Mouse (Mus musculus): ENCODE results near the gene Cyp39a1. TPM values are rescaled to one million over a fixed set of nuclear protein-coding genes. Genes with fewer than 3 reads are reported as not detected.

Gene Cyp39a1
- polyA plus RNA-seq, 1 experiment from 2014 or later = 19.1 TPM

DNA sequence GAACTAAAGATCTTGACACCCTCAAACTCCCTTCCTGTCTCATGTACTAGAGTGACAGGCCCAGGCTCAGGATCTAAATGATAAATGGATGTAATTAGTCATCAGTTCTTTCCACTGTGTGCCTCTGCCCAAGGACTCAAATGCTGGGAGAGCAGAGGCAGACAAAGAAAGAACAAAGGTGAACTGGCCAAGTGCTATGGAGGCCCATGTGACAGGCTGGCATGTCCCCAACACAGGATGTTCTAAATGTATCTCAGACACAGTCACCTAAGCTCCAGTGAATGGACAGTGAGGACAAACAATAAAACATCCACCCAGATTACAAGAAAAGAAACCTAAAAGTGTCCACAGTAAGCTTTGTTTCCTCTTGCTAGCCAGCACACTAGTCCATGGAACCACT, 122.2 kb downstream of the Cyp39a1 start:
- H3K4me2 ChIP-seq (ENCODE audit: low read length) = no peak overlapping the region
- no peaks in the 10 kb centered on the region for H3K9me3 ChIP-seq (ENCODE audit: control insufficient read depth, low read length)
- no peak overlapping the region for H3K4me3 ChIP-seq (replicated peaks; ENCODE audit: low read length)
- H3K36me3 ChIP-seq (ENCODE audit: control insufficient read depth, insufficient read depth) = no peaks in the 10 kb centered on the region
- no peak for ATAC-seq
- no peak overlapping the region for H3K27ac ChIP-seq (ENCODE audit: low read length)
- H3K27me3 ChIP-seq (replicated peaks; ENCODE audit: control insufficient read depth, insufficient read depth, low read length) = no peaks in the 10 kb centered on the region
- H3K4me1 ChIP-seq (replicated peaks; ENCODE audit: control insufficient read depth, insufficient read depth, low read length) = no peaks in the 10 kb centered on the region
- no peak overlapping the region for H3K9ac ChIP-seq (replicated peaks; ENCODE audit: low read depth, low read length)

DNA sequence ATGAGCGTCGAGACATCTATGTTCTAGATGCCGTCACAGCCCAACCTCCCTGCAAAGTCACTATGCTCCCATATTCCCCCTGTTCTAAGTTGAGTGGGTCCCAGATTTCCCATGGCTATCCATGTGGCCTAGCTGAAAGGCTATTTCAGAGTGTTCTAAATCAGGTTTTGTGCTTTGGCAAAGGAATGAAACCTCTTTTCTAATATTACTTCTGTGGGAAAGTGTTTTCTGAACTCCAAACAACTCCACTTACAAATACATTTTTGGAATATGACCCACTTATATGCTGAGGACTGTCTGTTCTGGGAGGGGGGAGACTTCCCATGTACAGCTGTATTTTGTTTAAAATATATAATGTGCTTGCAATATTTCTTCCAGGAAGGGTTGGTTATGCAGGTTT, 124.5 kb downstream of the Cyp39a1 start:
- Histone ChIP-seq H3K27ac (ENCODE audit: low read length) (no peak overlapping the region), H3K4me1 (replicated peaks; ENCODE audit: control insufficient read depth, insufficient read depth, low read length) (no peaks in the 10 kb centered on the region), H3K4me3 (replicated peaks; ENCODE audit: low read length) (no peak overlapping the region), H3K27me3 (replicated peaks; ENCODE audit: control insufficient read depth, insufficient read depth, low read length) (no peaks in the 10 kb centered on the region), H3K9ac (replicated peaks; ENCODE audit: low read depth, low read length) (no peak overlapping the region), H3K36me3 (ENCODE audit: control insufficient read depth, insufficient read depth) (no peaks in the 10 kb centered on the region), H3K4me2 (ENCODE audit: low read length) (no peak overlapping the region), H3K9me3 (ENCODE audit: control insufficient read depth, low read length) (no peaks in the 10 kb centered on the region)
- ATAC-seq = no peak
- 95% methylated on average over 3 of the region's 3 CpGs for WGBS

DNA sequence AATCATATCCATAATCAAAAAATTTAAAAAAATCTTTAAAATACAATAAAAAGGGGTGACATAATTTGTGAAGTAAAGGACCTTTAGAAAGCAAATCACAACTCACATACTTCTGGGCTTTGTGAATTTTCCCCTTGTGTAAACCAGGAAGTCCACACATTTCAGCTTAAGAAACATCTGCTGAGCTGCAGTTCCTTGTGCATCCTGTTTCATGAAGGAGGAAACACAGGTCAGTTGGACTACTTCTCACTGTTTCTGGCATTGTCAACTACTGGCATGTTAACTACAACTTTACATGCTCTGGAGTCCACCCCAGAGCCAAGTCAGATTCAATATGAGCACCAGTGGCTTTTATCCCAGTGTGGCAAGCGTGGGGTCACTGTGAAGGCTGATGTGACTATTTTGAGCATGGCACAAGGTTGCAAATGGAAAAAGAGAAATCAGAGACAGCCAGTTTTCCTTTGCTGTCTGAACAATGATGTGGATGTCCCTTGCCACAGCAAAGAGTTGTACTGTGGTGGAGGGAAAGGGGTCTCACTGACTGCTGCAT, 127.6 kb downstream of the Cyp39a1 start:
- H3K4me1 ChIP-seq (replicated peaks; ENCODE audit: control insufficient read depth, insufficient read depth, low read length) = no peaks in the 10 kb centered on the region
- ATAC-seq = no peak
- no peaks in the 10 kb centered on the region for H3K36me3 ChIP-seq (ENCODE audit: control insufficient read depth, insufficient read depth)
- no peaks in the 10 kb centered on the region for H3K27me3 ChIP-seq (replicated peaks; ENCODE audit: control insufficient read depth, insufficient read depth, low read length)
- WGBS = 65% methylated on average over 1 of the region's 1 CpGs
- H3K9me3 ChIP-seq (ENCODE audit: control insufficient read depth, low read length) = no peaks in the 10 kb centered on the region
- no peak overlapping the region for H3K4me3 ChIP-seq (replicated peaks; ENCODE audit: low read length)
- H3K9ac ChIP-seq (replicated peaks; ENCODE audit: low read depth, low read length) = no peak overlapping the region
- no peak overlapping the region for H3K4me2 ChIP-seq (ENCODE audit: low read length)
- H3K27ac ChIP-seq (ENCODE audit: low read length) = no peak overlapping the region

Other genes starting within 250 kb of the Cyp39a1 start
- gene Mep1a, start 164.6 kb upstream of the Cyp39a1 start, polyA plus RNA-seq (2015; fragmentation: Nextera tagmentation; extraction: Ambion mirVana) = 0.11 TPM in 1 of 2 replicates, not detected in the other
- gene Ankrd66, start 123.8 kb upstream of the Cyp39a1 start, polyA plus RNA-seq (2015; fragmentation: Nextera tagmentation; extraction: Ambion mirVana) = 0.48 and 0.68 TPM in 2 replicates
- 8.9 and 11.6 TPM in 2 replicates for gene Pla2g7, start 99.3 kb upstream of the Cyp39a1 start, polyA plus RNA-seq (2015; fragmentation: Nextera tagmentation; extraction: Ambion mirVana)
- 0.27 and 0.66 TPM in 2 replicates for gene Tdrd6, start 37.1 kb upstream of the Cyp39a1 start, polyA plus RNA-seq (2015; fragmentation: Nextera tagmentation; extraction: Ambion mirVana)
- gene Slc25a27, start 211 bp upstream of the Cyp39a1 start, polyA plus RNA-seq (2015; fragmentation: Nextera tagmentation; extraction: Ambion mirVana) = 92.7 and 135 TPM in 2 replicates
- 25.1 and 47.1 TPM in 2 replicates for gene Rcan2, start 133.9 kb downstream of the Cyp39a1 start, polyA plus RNA-seq (2015; fragmentation: Nextera tagmentation; extraction: Ambion mirVana)

Measured in forebrain, embryonic 16.5 days (tissue).